Mouse (Mus musculus): ENCODE measurements around the gene Akap13. TPM values are rescaled to one million over a fixed set of nuclear protein-coding genes. Genes with fewer than 3 reads are reported as not detected.

Gene Akap13
- total RNA-seq, 2 experiments from 2014 or later = 94.0 to 95.4 TPM

- intact Hi-C loops (cut with DNase I) = no loop called here
- no peak for DNase-seq
Measured at GRCm38 (mm10) chr7:75584100-75584499, 128.8 kb downstream of the Akap13 start.

GRCm38 (mm10) chr7:75585409-75585808 lies 130.1 kb downstream of the Akap13 start:
- intact Hi-C loops (cut with DNase I) = no loop called here
- DNase-seq = no peak

- intact Hi-C loops (cut with DNase I) = no loop called here
- peak; percentile 42 to 43 for DNase-seq
Measured at GRCm38 (mm10) chr7:75586113-75586512, 130.8 kb downstream of the Akap13 start.

GRCm38 (mm10) chr7:75587727-75588126 lies 132.4 kb downstream of the Akap13 start:
- intact Hi-C loops (cut with DNase I) = loop anchor here (2.0 kb wide), 1 partner anchor 17 kb away; no protein-coding TSS in a partner anchor
- no peak for DNase-seq

- DNase-seq = no peak
- intact Hi-C loops (cut with DNase I) = loop anchor here (2.0 kb wide), 1 partner anchor 15 kb away; no protein-coding TSS in a partner anchor
Measured at GRCm38 (mm10) chr7:75589304-75589973, 134.1 kb downstream of the Akap13 start.

- intact Hi-C loops (cut with DNase I) = no loop called here
- DNase-seq = no peak
Measured at GRCm38 (mm10) chr7:75591961-75592360, 136.6 kb downstream of the Akap13 start.

- peak in 1 of 2 experiments; percentile 38 for DNase-seq
- intact Hi-C loops (cut with DNase I) = no loop called here
Measured at GRCm38 (mm10) chr7:75594801-75595200, 139.5 kb downstream of the Akap13 start.

GRCm38 (mm10) chr7:75595268-75595667 lies 139.9 kb downstream of the Akap13 start:
- intact Hi-C loops (cut with DNase I) = no loop called here
- DNase-seq = no peak

- intact Hi-C loops (cut with DNase I) = no loop called here
- peak in 1 of 2 experiments; percentile 34 for DNase-seq
Measured at GRCm38 (mm10) chr7:75596058-75596748, 140.9 kb downstream of the Akap13 start.

GRCm38 (mm10) chr7:75597840-75598239 lies 142.5 kb downstream of the Akap13 start:
- intact Hi-C loops (cut with DNase I) = no loop called here

GRCm38 (mm10) chr7:75600360-75601075 lies 145.2 kb downstream of the Akap13 start:
- intact Hi-C loops (cut with DNase I) = no loop called here

More at GRCm38 (mm10) chr7:75597840-75598239, 142.5 kb downstream of the Akap13 start:
- DNase-seq = no peak

GRCm38 (mm10) chr7:75607248-75607647 lies 151.9 kb downstream of the Akap13 start:
- intact Hi-C loops (cut with DNase I) = no loop called here
- no peak for DNase-seq

More at GRCm38 (mm10) chr7:75600360-75601075, 145.2 kb downstream of the Akap13 start:
- DNase-seq = no peak

GRCm38 (mm10) chr7:75608716-75609115 lies 153.4 kb downstream of the Akap13 start:
- intact Hi-C loops (cut with DNase I) = no loop called here
- peak in 1 of 2 experiments; percentile 23 for DNase-seq

- peak in 1 of 2 experiments; percentile 61 for DNase-seq
- intact Hi-C loops (cut with DNase I) = loop anchor here (5.0 kb wide), 3 partner anchors 87 to 212 kb away; partner anchors contain the start of gene Akap13
Measured at GRCm38 (mm10) chr7:75609456-75610262, 154.3 kb downstream of the Akap13 start.

GRCm38 (mm10) chr7:75610391-75610790 lies 155.1 kb downstream of the Akap13 start:
- peak in 1 of 2 experiments; percentile 25 for DNase-seq
- intact Hi-C loops (cut with DNase I) = loop anchor here (5.0 kb wide), 3 partner anchors 88 to 213 kb away; partner anchors contain the start of gene Akap13

GRCm38 (mm10) chr7:75611261-75611950 lies 156.1 kb downstream of the Akap13 start:
- DNase-seq = no peak
- intact Hi-C loops (cut with DNase I) = loop anchor here (5.0 kb wide), 3 partner anchors 89 to 214 kb away; partner anchors contain the start of gene Akap13

GRCm38 (mm10) chr7:75612000-75612682 lies 156.8 kb downstream of the Akap13 start:
- intact Hi-C loops (cut with DNase I) = loop anchor here (2.0 to 5.0 kb wide), 4 partner anchors 33 to 215 kb away; partner anchors contain the start of gene Akap13

GRCm38 (mm10) chr7:75612683-75613053 lies 157.3 kb downstream of the Akap13 start:
- DNase-seq = peak; percentile 28 to 31
- intact Hi-C loops (cut with DNase I) = loop anchor here (2.0 to 5.0 kb wide), 4 partner anchors 34 to 215 kb away; partner anchors contain the start of gene Akap13

More at GRCm38 (mm10) chr7:75612000-75612682, 156.8 kb downstream of the Akap13 start:
- peak; percentile 73 to 80 for DNase-seq

Measured in heart, postnatal 10 days (tissue).